Mouse (Mus musculus): ENCODE results near the gene Ubd. TPM values are rescaled to one million over a fixed set of nuclear protein-coding genes. Genes with fewer than 3 reads are reported as not detected.

Ubd gene
- polyA plus RNA-seq (2017; shearing (Covaris generic)): 0.95 TPM

DNA sequence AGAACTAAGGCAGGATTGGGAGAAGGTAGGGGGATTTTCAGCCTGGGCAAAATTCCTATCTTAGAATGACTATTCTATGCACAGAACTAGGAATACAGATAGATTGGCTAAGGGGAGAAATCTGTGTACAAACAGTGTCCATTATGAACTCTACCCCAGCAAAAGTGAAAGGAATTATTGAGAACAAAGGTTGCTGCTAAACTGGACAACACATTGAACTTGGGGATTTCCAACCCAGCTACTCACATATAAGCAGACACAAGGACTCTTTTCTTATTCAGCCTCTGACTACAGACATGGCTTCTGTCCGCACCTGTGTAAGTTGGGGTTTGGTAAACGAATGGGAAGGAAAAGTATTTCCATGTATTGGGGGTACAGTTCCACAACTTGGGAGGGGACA lies at the start of gene Ubd:
TSS of gene Ubd (plus strand) at position 237 of the 400 bp plus-strand sequence.

DNA sequence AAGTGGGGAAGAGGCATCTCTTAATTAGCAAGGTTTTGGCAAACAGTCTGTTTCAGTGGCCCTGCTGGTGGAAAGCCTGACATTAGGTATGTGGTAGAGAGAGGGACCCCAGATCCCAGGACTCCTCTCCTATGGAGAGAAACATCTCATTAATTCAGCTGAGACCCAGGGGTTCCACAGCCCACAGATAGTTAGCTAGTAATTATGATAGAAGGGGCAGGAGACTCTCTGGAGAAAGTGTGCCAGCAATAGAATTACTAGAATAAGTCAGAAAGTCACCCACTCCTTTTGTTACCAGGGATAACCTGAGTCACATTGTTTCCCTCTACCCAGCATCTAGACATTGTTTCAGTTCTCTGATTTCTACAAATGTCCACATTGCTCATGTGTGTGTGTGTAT lies 32.3 kb upstream of the Ubd start, which contains the start of gene Olfr93:
TSS of gene Olfr93 (minus strand) at position 101 of the 400 bp plus-strand sequence.

DNA sequence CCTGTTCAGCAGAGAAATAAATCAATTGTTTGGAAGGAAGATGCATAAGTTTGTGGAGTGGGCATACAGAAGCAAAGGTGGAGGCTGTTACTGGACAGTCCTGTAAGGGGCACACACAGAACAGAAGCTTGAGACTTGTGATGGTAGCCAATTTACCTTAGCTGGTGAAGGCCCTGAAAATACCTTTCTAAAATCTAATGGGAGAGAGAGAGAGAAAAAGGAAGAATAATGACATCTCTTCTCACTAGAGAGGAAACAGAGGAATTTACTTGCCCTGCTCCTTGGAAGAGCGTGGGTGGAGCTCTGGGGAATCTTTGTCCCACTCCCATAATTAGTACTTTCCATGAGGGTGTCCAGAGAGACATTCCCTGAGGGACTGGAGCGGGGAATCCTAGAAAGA lies 7.2 kb downstream of the Ubd start, which contains the start of gene Olfr94:
TSS of gene Olfr94 (minus strand) at position 101 of the 400 bp plus-strand sequence.

DNA sequence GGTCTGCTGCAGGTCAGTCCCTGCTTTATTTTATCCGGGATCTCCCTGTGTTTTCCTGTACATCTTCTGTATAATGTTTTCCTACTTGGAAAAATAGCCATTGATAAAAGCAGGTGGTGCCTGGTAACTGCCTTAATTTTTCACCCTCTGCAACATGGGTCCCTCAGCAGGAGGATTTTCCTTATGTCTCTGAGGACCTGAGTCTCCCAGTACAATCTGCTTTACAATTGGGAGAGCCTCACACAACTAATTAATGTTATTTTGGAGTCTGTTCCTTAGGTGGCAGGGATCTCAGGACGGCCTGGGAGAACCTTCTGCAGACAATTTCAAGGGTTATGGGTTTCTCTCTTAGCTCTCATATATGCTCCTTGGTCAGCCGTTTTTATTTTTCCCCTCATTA lies 19.3 kb downstream of the Ubd start, which contains the start of gene Olfr95:
TSS of gene Olfr95 (minus strand) at position 101 of the 400 bp plus-strand sequence.

DNA sequence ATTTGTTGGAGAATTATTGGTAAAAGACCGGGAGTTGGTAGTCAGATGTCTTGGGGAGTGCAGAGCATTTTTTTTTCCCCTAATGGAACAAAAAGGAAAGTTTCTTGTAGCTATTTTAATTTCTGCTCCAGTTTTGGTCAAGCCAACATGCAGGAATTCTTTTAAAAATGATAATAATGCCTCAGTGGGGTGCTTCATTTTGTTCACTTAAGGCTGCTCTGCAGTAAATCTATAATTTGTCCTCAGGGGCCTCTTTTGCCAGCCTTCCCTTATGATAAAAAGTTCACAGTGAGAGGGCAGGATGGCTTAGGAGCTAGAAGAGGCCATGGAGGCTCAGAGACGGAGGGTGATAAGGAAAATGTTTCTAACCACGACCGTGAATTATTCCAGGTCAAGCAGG lies 26.2 kb downstream of the Ubd start, which contains the start of gene Olfr96:
TSS of gene Olfr96 (plus strand) at position 301 of the 400 bp plus-strand sequence.

DNA sequence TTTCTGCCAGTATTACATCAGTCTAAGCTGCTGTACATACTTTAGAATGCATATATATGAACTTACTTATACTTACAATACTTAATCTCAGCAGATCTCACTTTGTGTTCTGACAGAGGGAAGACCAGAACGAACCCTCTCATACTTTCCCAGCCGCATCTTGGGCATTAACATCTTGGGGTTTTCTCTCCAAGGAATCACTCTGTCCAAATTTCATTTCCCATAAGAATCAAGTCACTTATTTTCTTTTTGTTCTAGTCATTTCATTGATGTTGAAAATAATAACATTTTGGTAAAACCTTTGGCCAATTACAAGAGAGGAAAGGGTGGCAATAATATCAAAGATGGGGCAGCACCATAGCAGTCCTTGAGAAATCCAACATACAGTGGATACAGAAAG lies 43.5 kb downstream of the Ubd start, which contains the start of gene Olfr97:
TSS of gene Olfr97 (minus strand) at position 101 of the 400 bp plus-strand sequence.

Other genes with a start within 250 kb of the Ubd start
- 173 TPM for gene Ppp1r11, start 242.2 kb upstream of the Ubd start, polyA plus RNA-seq (2017; shearing (Covaris generic))
- gene Znrd1, start 235.3 kb upstream of the Ubd start, polyA plus RNA-seq (2017; shearing (Covaris generic)): 93.5 TPM
- 5.4 TPM for gene Znrd1as, start 235.3 kb upstream of the Ubd start, polyA plus RNA-seq (2017; shearing (Covaris generic))
- not detected for gene 2410137M14Rik, start 212.7 kb upstream of the Ubd start, polyA plus RNA-seq (2017; shearing (Covaris generic))
- gene H2-M5, start 204.4 kb upstream of the Ubd start, polyA plus RNA-seq (2017; shearing (Covaris generic)): 0.54 TPM
- gene Zfp57, start 192.7 kb upstream of the Ubd start, polyA plus RNA-seq (2017; shearing (Covaris generic)): not detected
- not detected for gene Mog, start 170.5 kb upstream of the Ubd start, polyA plus RNA-seq (2017; shearing (Covaris generic))
- 10.6 TPM for gene Gabbr1, start 147.9 kb upstream of the Ubd start, polyA plus RNA-seq (2017; shearing (Covaris generic))
- not detected for gene Olfr90, start 105.4 kb upstream of the Ubd start, polyA plus RNA-seq (2017; shearing (Covaris generic))
- not detected for gene Olfr91, start 95.6 kb upstream of the Ubd start, polyA plus RNA-seq (2017; shearing (Covaris generic))
- gene Olfr92, start 73.8 kb upstream of the Ubd start, polyA plus RNA-seq (2017; shearing (Covaris generic)): not detected
- gene Olfr93, start 32.4 kb upstream of the Ubd start, polyA plus RNA-seq (2017; shearing (Covaris generic)): not detected
- gene Olfr94, start 7.1 kb downstream of the Ubd start, polyA plus RNA-seq (2017; shearing (Covaris generic)): not detected
- not detected for gene Olfr95, start 19.2 kb downstream of the Ubd start, polyA plus RNA-seq (2017; shearing (Covaris generic))
- not detected for gene Olfr96, start 26.3 kb downstream of the Ubd start, polyA plus RNA-seq (2017; shearing (Covaris generic))
- gene Olfr97, start 43.4 kb downstream of the Ubd start, polyA plus RNA-seq (2017; shearing (Covaris generic)): not detected
- gene Olfr98, start 69.9 kb downstream of the Ubd start, polyA plus RNA-seq (2017; shearing (Covaris generic)): not detected
- gene H2-M3, start 76.3 kb downstream of the Ubd start, polyA plus RNA-seq (2017; shearing (Covaris generic)): 143 TPM
- 4.3 TPM for gene Olfr99, start 89.6 kb downstream of the Ubd start, polyA plus RNA-seq (2017; shearing (Covaris generic))
- not detected for gene Olfr101, start 110.4 kb downstream of the Ubd start, polyA plus RNA-seq (2017; shearing (Covaris generic))
- not detected for gene Olfr102, start 123.2 kb downstream of the Ubd start, polyA plus RNA-seq (2017; shearing (Covaris generic))
- gene Olfr103, start 145.8 kb downstream of the Ubd start, polyA plus RNA-seq (2017; shearing (Covaris generic)): not detected
- not detected for gene Olfr104-ps, start 165.7 kb downstream of the Ubd start, polyA plus RNA-seq (2017; shearing (Covaris generic))
- not detected for gene Olfr105-ps, start 185.1 kb downstream of the Ubd start, polyA plus RNA-seq (2017; shearing (Covaris generic))
- not detected for gene Olfr106-ps, start 196.5 kb downstream of the Ubd start, polyA plus RNA-seq (2017; shearing (Covaris generic))
- gene Olfr107, start 205.3 kb downstream of the Ubd start, polyA plus RNA-seq (2017; shearing (Covaris generic)): 0.09 TPM